Mouse (Mus musculus) hindbrain, embryonic 14.5 days (tissue): ENCODE data around the gene Mrpl21. TPM values are rescaled to one million over a fixed set of nuclear protein-coding genes. Genes with fewer than 3 reads are reported as not detected.
A peak's percentile ranks its signal among the peaks of the same experiment; 100 is the strongest.

Experiments used
- ATAC-seq: fragments of 200-750 bp; cut with Nextera tagmentation; 2 replicates; pipeline ENCODE4 v1.8.0; 2017; ENCODE audit warnings: moderate number of reproducible peaks, mild to moderate bottlenecking, moderate TSS enrichment, moderate library complexity; ENCODE audit not compliant: low FRiP score
- DNase-seq: peaks from one replicate; pipeline ENCODE4 v3.0.0-alpha.2; 2015; ENCODE audit warnings: low spot score
- H3K27ac ChIP-seq: fragments of 300-500 bp; sonication (generic); 2 replicates; pipeline ENCODE4 v1.5.1; 2014; ENCODE audit warnings: mild to moderate bottlenecking, moderate library complexity
- H3K27me3 ChIP-seq: fragments of 300-500 bp; sonication (generic); 2 replicates; pipeline ENCODE4 v1.6.1; 2014; ENCODE audit warnings: mild to moderate bottlenecking, low read length, mixed read lengths; ENCODE audit not compliant: control insufficient read depth, insufficient read depth
- H3K36me3 ChIP-seq: fragments of 300-500 bp; sonication (generic); replicated peaks from 2 replicates; pipeline ENCODE4 v1.6.1; 2014; ENCODE audit not compliant: control insufficient read depth, insufficient read depth
- H3K4me1 ChIP-seq: fragments of 300-500 bp; sonication (generic); replicated peaks from 2 replicates; pipeline ENCODE4 v1.6.1; 2014; ENCODE audit warnings: antibody characterized with exemption, low read length, mixed read lengths; ENCODE audit not compliant: control insufficient read depth, insufficient read depth
- H3K4me2 ChIP-seq: fragments of 300-500 bp; sonication (generic); replicated peaks from 2 replicates; pipeline ENCODE4 v1.6.1; 2014; ENCODE audit warnings: mild to moderate bottlenecking, moderate library complexity
- H3K4me3 ChIP-seq: fragments of 300-500 bp; sonication (generic); replicated peaks from 2 replicates; pipeline ENCODE4 v1.5.1; 2014; ENCODE audit warnings: mild to moderate bottlenecking, low read length
- H3K9ac ChIP-seq: fragments of 300-500 bp; sonication (generic); 2 replicates; pipeline ENCODE4 v1.6.1; 2014
- H3K9me3 ChIP-seq: fragments of 300-500 bp; sonication (generic); 2 replicates; pipeline ENCODE4 v1.6.1; 2016; ENCODE audit warnings: low read length; ENCODE audit not compliant: control insufficient read depth
- WGBS: fragments of 180-500 bp; shearing (Covaris S2); extraction: QIAGEN DNeasy Blood & Tissue Kit; methylation state at CpG from one replicate; pipeline ENCODE4 v1.1.7; 2014; 5-methylcytosine and 5-hydroxymethylcytosine counted together
- polyA plus RNA-seq: library from polyadenylated mRNA; unstranded; fragments of >200 nt; fragmentation: Nextera tagmentation; extraction: Ambion mirVana; gene quantifications from 2 replicates; pipeline ENCODE4 v1.2.1, GENCODE M21; 2014

Mrpl21 gene
- polyA plus RNA-seq, 1 experiment from 2014 or later: 111 TPM

DNA sequence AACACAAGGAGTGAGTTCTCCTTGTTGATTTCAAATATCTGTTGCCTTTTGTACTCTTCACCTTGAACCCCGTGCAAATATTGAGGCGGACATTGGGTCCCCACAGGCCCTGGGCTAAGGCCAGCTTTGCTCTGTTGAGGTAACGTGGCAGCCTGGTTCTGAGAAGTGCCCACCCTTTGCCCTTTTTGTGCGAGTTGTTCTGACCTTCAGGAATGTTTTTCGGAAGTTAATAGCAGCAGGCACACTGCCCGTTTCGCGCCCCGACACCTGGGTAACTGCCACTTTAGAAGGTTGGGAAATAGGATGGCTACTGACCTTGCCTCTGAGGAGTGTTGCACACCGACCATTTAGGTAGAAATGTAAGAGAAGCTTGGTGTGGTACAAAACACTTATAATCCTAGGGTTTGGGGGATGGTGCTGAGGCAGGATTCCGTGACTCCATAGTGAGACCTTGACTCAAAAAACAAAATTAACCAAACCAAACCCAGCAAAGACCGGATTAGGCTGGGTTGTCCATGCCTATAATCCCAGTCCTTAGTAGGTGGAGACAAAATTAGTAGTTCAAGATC, 43.9 kb downstream of the Mrpl21 start:
- WGBS: 83% methylated on average over 12 of the region's 12 CpGs
- Histone ChIP-seq H3K9me3 (no peaks in the 10 kb centered on the region), H3K4me3 (no peak overlapping the region), H3K4me1 (peaks cover 11% of the 10 kb centered on the region; the same call in 1 of the 2 replicates), H3K9ac (no peak overlapping the region), H3K27ac (peak overlapping the region; percentile 90), H3K36me3 (no peaks in the 10 kb centered on the region), H3K4me2 (peak overlapping the region; percentile 79), H3K27me3 (peaks cover 31% of the 10 kb centered on the region)
- ATAC-seq: no peak
- DNase-seq: no peak

DNA sequence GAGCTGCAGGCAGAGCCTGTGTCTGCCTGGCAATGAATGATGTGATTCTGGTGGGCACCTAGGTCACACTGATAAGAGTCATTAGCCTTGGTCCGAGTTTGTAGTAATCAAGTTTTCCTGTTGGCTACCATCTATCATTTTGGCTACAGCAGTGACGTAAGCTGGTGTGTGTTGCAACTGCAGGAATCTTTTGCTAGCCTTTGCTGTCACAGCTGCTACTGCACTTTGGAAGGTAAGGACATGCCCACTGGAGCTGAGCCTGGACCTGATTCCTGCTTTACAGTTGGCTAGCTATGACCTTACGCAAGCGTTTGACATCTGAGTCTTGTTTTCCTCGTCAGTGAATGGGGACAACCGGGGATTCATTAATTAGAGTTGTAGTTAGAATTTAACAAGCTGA, 50.5 kb downstream of the Mrpl21 start:
- Histone ChIP-seq H3K9ac (no peak overlapping the region), H3K4me1 (peaks cover 17% of the 10 kb centered on the region), H3K36me3 (no peaks in the 10 kb centered on the region), H3K4me3 (no peak overlapping the region), H3K4me2 (no peak overlapping the region), H3K27ac (no peak overlapping the region), H3K27me3 (no peaks in the 10 kb centered on the region), H3K9me3 (no peaks in the 10 kb centered on the region)
- ATAC-seq: no peak
- WGBS: 56% methylated on average over 6 of the region's 6 CpGs
- no peak for DNase-seq

DNA sequence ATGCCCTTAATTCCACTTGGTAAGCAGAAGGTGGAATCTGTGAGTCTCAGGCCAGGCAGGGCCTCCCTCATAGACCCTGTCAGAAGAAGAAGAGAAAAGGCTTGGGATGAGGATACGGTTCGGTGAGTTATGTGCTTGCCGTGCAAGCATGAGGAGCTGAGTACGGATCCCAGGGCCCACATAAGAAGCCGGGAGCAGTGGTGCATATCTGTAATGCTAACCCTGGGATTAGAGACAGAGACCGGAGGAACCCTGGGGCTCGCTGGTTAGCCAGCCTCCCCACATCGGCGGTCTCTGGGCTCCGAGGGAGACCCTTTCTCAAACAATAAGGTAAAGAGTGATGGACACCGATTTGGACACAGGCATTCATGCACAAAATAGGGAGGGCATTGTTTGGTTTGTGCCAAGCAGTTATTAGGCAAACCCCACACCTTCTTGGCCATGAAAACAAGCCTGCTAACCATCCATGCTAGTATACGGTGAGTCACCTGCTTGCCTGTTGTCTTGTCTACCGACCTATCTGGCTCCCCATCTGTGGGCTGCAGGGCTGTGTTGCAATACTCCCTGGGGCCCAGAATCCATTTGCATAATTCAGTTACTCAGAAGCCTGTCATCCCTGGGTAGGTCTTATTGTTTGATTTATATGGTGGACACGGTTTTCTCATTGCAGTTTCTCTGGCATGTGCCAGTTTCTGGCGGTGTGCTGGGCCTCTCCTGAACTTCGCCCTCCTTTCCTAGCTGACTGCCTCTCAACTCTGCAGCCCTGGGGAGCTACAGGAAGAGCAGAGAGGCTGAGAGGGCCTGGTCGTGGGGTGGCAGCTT, 51.2 kb downstream of the Mrpl21 start:
- Histone ChIP-seq H3K4me1 (peaks cover 17% of the 10 kb centered on the region), H3K9ac (no peak overlapping the region), H3K4me3 (no peak overlapping the region), H3K36me3 (no peaks in the 10 kb centered on the region), H3K27me3 (no peaks in the 10 kb centered on the region), H3K9me3 (no peaks in the 10 kb centered on the region), H3K4me2 (no peak overlapping the region), H3K27ac (no peak overlapping the region)
- ATAC-seq: no peak
- WGBS: 34% methylated on average over 17 of the region's 17 CpGs
- DNase-seq: no peak

DNA sequence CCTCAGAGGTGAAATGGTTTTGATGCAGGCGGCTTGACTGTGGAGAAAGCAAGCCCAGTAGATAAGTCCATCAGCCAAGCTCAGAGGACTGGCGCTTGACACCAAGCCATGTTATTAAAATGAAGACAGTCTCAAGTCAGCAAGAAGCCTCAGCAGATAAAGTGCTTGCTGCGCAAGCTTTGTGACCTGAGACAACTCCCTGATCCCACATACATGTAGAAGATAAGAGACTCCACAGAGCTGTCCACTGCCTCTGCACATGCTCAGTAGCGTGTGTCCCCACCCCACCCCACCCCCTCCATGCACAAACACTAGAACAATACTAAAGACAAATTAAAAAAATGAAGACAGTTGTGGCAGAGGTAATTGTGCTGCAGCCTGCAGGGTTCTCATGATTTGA, 51.8 kb downstream of the Mrpl21 start:
- Histone ChIP-seq H3K4me1 (peaks cover 17% of the 10 kb centered on the region), H3K9ac (no peak overlapping the region), H3K9me3 (no peaks in the 10 kb centered on the region), H3K27me3 (no peaks in the 10 kb centered on the region), H3K27ac (no peak overlapping the region), H3K4me2 (no peak overlapping the region), H3K36me3 (no peaks in the 10 kb centered on the region), H3K4me3 (no peak overlapping the region)
- WGBS: 73% methylated on average over 4 of the region's 4 CpGs
- no peak for DNase-seq
- ATAC-seq: no peak

GRCm38 (mm10) chr19:3335917-3336316, 53.2 kb downstream of the Mrpl21 start:
- WGBS: 78% methylated on average over 1 of the region's 1 CpGs
- H3K9ac ChIP-seq: no peak overlapping the region
- H3K4me1 ChIP-seq: peaks cover 17% of the 10 kb centered on the region
- no peak overlapping the region for H3K27ac ChIP-seq
- no peaks in the 10 kb centered on the region for H3K9me3 ChIP-seq
- DNase-seq (no peak), ATAC-seq (no peak)
- no peaks in the 10 kb centered on the region for H3K36me3 ChIP-seq
- H3K4me2 ChIP-seq: no peak overlapping the region
- H3K4me3 ChIP-seq: no peak overlapping the region
- no peaks in the 10 kb centered on the region for H3K27me3 ChIP-seq

GRCm38 (mm10) chr19:3336485-3337255, 54.0 kb downstream of the Mrpl21 start:
- peaks cover 17% of the 10 kb centered on the region for H3K4me1 ChIP-seq
- no peak overlapping the region for H3K27ac ChIP-seq
- no peak for DNase-seq
- 55% methylated on average over 8 of the region's 8 CpGs for WGBS
- H3K4me3 ChIP-seq: no peak overlapping the region
- ATAC-seq: no peak
- no peaks in the 10 kb centered on the region for H3K36me3 ChIP-seq
- H3K9me3 ChIP-seq: no peaks in the 10 kb centered on the region
- no peak overlapping the region for H3K4me2 ChIP-seq
- no peaks in the 10 kb centered on the region for H3K27me3 ChIP-seq
- H3K9ac ChIP-seq: no peak overlapping the region

GRCm38 (mm10) chr19:3339187-3339586, 56.5 kb downstream of the Mrpl21 start:
- ATAC-seq: no peak
- no peak overlapping the region for H3K27ac ChIP-seq
- DNase-seq: no peak
- no peak overlapping the region for H3K4me3 ChIP-seq
- H3K4me1 ChIP-seq: peaks cover 9% of the 10 kb centered on the region
- no peaks in the 10 kb centered on the region for H3K9me3 ChIP-seq
- 88% methylated on average over 7 of the region's 8 CpGs for WGBS
- no peaks in the 10 kb centered on the region for H3K27me3 ChIP-seq
- H3K36me3 ChIP-seq: no peaks in the 10 kb centered on the region
- H3K4me2 ChIP-seq: no peak overlapping the region
- no peak overlapping the region for H3K9ac ChIP-seq

- no peaks in the 10 kb centered on the region for H3K36me3 ChIP-seq
- H3K4me2 ChIP-seq: no peak overlapping the region
- DNase-seq (no peak), ATAC-seq (no peak)
- no peak overlapping the region for H3K27ac ChIP-seq
- H3K27me3 ChIP-seq: no peaks in the 10 kb centered on the region
- no peak overlapping the region for H3K4me3 ChIP-seq
- WGBS: 72% methylated on average over 3 of the region's 3 CpGs
- no peaks in the 10 kb centered on the region for H3K4me1 ChIP-seq
- H3K9me3 ChIP-seq: no peaks in the 10 kb centered on the region
- no peak overlapping the region for H3K9ac ChIP-seq
These were observed 58.3 kb downstream of the Mrpl21 start for GRCm38 (mm10) chr19:3341021-3341420.
